Mouse (Mus musculus) limb, embryonic 15.5 days (tissue): ENCODE data around the gene Med9. TPM values are rescaled to one million over a fixed set of nuclear protein-coding genes. Genes with fewer than 3 reads are reported as not detected.

Experiments used
- ATAC-seq: fragments of 200-750 bp; cut with Nextera tagmentation; 2 replicates; pipeline ENCODE4 v1.8.0; 2017; ENCODE audit warnings: low read depth, moderate TSS enrichment; ENCODE audit not compliant: insufficient number of reproducible peaks, low FRiP score, low TSS enrichment
- H3K27ac ChIP-seq: fragments of 300-500 bp; sonication (generic); 2 replicates; pipeline ENCODE4 v1.5.1; 2015; ENCODE audit warnings: moderate library complexity, mild to moderate bottlenecking, inconsistent platforms
- H3K27me3 ChIP-seq: fragments of 300-500 bp; sonication (generic); 2 replicates; pipeline ENCODE4 v1.6.1; 2015; ENCODE audit warnings: inconsistent platforms
- H3K36me3 ChIP-seq: fragments of 300-500 bp; sonication (generic); 2 replicates; pipeline ENCODE4 v1.6.1; 2015; ENCODE audit warnings: inconsistent platforms
- H3K4me1 ChIP-seq: fragments of 300-500 bp; sonication (generic); 2 replicates; pipeline ENCODE4 v1.6.1; 2015; ENCODE audit warnings: inconsistent platforms
- H3K4me2 ChIP-seq: fragments of 300-500 bp; sonication (generic); 2 replicates; pipeline ENCODE4 v1.6.1; 2015; ENCODE audit warnings: mild to moderate bottlenecking, inconsistent platforms
- H3K4me3 ChIP-seq: fragments of 300-500 bp; sonication (generic); 2 replicates; pipeline ENCODE4 v1.5.1; 2015; ENCODE audit warnings: mild to moderate bottlenecking, inconsistent platforms
- H3K9ac ChIP-seq: fragments of 300-500 bp; sonication (generic); 2 replicates; pipeline ENCODE4 v1.6.1; 2015; ENCODE audit warnings: inconsistent platforms
- H3K9me3 ChIP-seq: fragments of 300-500 bp; sonication (generic); 2 replicates; pipeline ENCODE4 v1.6.1; 2016; ENCODE audit warnings: inconsistent platforms
- WGBS: fragments of 180-500 bp; shearing (Covaris S2); methylation state at CpG from one replicate; pipeline ENCODE4 v1.1.7; 2015; 5-methylcytosine and 5-hydroxymethylcytosine counted together
- polyA plus RNA-seq: library from polyadenylated mRNA; unstranded; fragments of >200 nt; fragmentation: Nextera tagmentation; extraction: Ambion mirVana; gene quantifications from 2 replicates; pipeline ENCODE4 v1.2.1, GENCODE M21; 2015

The Med9 gene
- polyA plus RNA-seq, 1 experiment from 2014 or later, result 35.0 TPM

- peaks cover 15% of the 10 kb centered on the region for H3K36me3 ChIP-seq
- H3K4me2 ChIP-seq, result no peak overlapping the region
- H3K27me3 ChIP-seq, result peaks cover 30% of the 10 kb centered on the region
- no peak overlapping the region for H3K27ac ChIP-seq
- H3K4me3 ChIP-seq, result no peak overlapping the region
- 70% methylated on average over 4 of the region's 4 CpGs for WGBS
- no peak for ATAC-seq
- H3K9ac ChIP-seq, result no peak overlapping the region
- no peaks in the 10 kb centered on the region for H3K9me3 ChIP-seq
- H3K4me1 ChIP-seq, result peaks cover 34% of the 10 kb centered on the region
These were observed 18.1 kb downstream of the Med9 start for GRCm38 (mm10) chr11:59966102-59966483.

GRCm38 (mm10) chr11:59967765-59968164 is 19.8 kb downstream of the Med9 start:
- WGBS, result 97% methylated on average over 1 of the region's 1 CpGs
- peaks cover 29% of the 10 kb centered on the region for H3K4me1 ChIP-seq
- H3K27me3 ChIP-seq, result peaks cover 19% of the 10 kb centered on the region
- H3K27ac ChIP-seq, result no peak overlapping the region
- no peak overlapping the region for H3K4me2 ChIP-seq
- ATAC-seq, result no peak
- no peak overlapping the region for H3K9ac ChIP-seq
- no peak overlapping the region for H3K4me3 ChIP-seq
- H3K36me3 ChIP-seq, result peaks cover 1% of the 10 kb centered on the region; the same call in 1 of the 2 replicates
- no peaks in the 10 kb centered on the region for H3K9me3 ChIP-seq

GRCm38 (mm10) chr11:59970780-59971179 is 22.8 kb downstream of the Med9 start:
- Histone ChIP-seq H3K27me3 (no peaks in the 10 kb centered on the region), H3K27ac (no peak overlapping the region)
- ATAC-seq, result no peak

GRCm38 (mm10) chr11:59971691-59972090 is 23.7 kb downstream of the Med9 start:
- Histone ChIP-seq H3K27me3 (no peaks in the 10 kb centered on the region), H3K9me3 (no peaks in the 10 kb centered on the region), H3K4me3 (no peak overlapping the region), H3K27ac (no peak overlapping the region), H3K36me3 (no peaks in the 10 kb centered on the region), H3K4me2 (no peak overlapping the region), H3K4me1 (no peaks in the 10 kb centered on the region), H3K9ac (no peak overlapping the region)
- 49% methylated on average over 2 of the region's 2 CpGs for WGBS
- no peak for ATAC-seq

More at GRCm38 (mm10) chr11:59970780-59971179, 22.8 kb downstream of the Med9 start:
- H3K9me3 ChIP-seq, result no peaks in the 10 kb centered on the region
- no peak overlapping the region for H3K4me3 ChIP-seq
- H3K36me3 ChIP-seq, result no peaks in the 10 kb centered on the region
- H3K4me2 ChIP-seq, result no peak overlapping the region
- WGBS, result 75% methylated on average over 5 of the region's 5 CpGs
- H3K9ac ChIP-seq, result no peak overlapping the region
- H3K4me1 ChIP-seq, result peaks cover 4% of the 10 kb centered on the region; the same call in 1 of the 2 replicates

GRCm38 (mm10) chr11:59973389-59973788 is 25.4 kb downstream of the Med9 start:
- H3K4me3 ChIP-seq, result no peak overlapping the region
- ATAC-seq, result no peak
- H3K27ac ChIP-seq, result no peak overlapping the region
- no peaks in the 10 kb centered on the region for H3K27me3 ChIP-seq
- no peaks in the 10 kb centered on the region for H3K9me3 ChIP-seq
- H3K9ac ChIP-seq, result no peak overlapping the region
- H3K36me3 ChIP-seq, result no peaks in the 10 kb centered on the region
- WGBS, result 81% methylated on average over 5 of the region's 5 CpGs
- no peak overlapping the region for H3K4me2 ChIP-seq
- H3K4me1 ChIP-seq, result no peaks in the 10 kb centered on the region

- Histone ChIP-seq H3K4me1 (no peaks in the 10 kb centered on the region), H3K27ac (no peak overlapping the region), H3K4me3 (no peak overlapping the region), H3K36me3 (no peaks in the 10 kb centered on the region), H3K4me2 (no peak overlapping the region), H3K9ac (peak overlapping the region; percentile 4; the same call in 1 of the 2 replicates), H3K9me3 (no peaks in the 10 kb centered on the region), H3K27me3 (no peaks in the 10 kb centered on the region)
- WGBS, result 63% methylated on average over 10 of the region's 10 CpGs
- ATAC-seq, result no peak
These were observed 27.2 kb downstream of the Med9 start for GRCm38 (mm10) chr11:59975241-59975640.

GRCm38 (mm10) chr11:59977831-59978230 is 29.8 kb downstream of the Med9 start:
- no peak overlapping the region for H3K4me3 ChIP-seq
- ATAC-seq, result no peak
- H3K9me3 ChIP-seq, result no peaks in the 10 kb centered on the region
- no peak overlapping the region for H3K9ac ChIP-seq
- H3K4me1 ChIP-seq, result peaks cover 7% of the 10 kb centered on the region
- WGBS, result 76% methylated on average over 5 of the region's 5 CpGs
- no peaks in the 10 kb centered on the region for H3K27me3 ChIP-seq
- H3K27ac ChIP-seq, result no peak overlapping the region
- H3K4me2 ChIP-seq, result no peak overlapping the region
- H3K36me3 ChIP-seq, result no peaks in the 10 kb centered on the region

GRCm38 (mm10) chr11:59989406-59989805 is 41.4 kb downstream of the Med9 start:
- H3K27ac ChIP-seq, result no peak overlapping the region
- 65% methylated on average over 1 of the region's 1 CpGs for WGBS

GRCm38 (mm10) chr11:59991365-59991764 is 43.4 kb downstream of the Med9 start:
- WGBS, result 63% methylated on average over 8 of the region's 8 CpGs
- Histone ChIP-seq H3K4me2 (no peak overlapping the region), H3K9me3 (no peaks in the 10 kb centered on the region), H3K27me3 (no peaks in the 10 kb centered on the region), H3K4me1 (no peaks in the 10 kb centered on the region), H3K27ac (no peak overlapping the region), H3K9ac (no peak overlapping the region), H3K4me3 (no peak overlapping the region), H3K36me3 (no peaks in the 10 kb centered on the region)
- no peak for ATAC-seq

More at GRCm38 (mm10) chr11:59989406-59989805, 41.4 kb downstream of the Med9 start:
- no peak for ATAC-seq
- no peaks in the 10 kb centered on the region for H3K27me3 ChIP-seq
- H3K36me3 ChIP-seq, result no peaks in the 10 kb centered on the region
- H3K9me3 ChIP-seq, result no peaks in the 10 kb centered on the region
- H3K4me3 ChIP-seq, result no peak overlapping the region
- H3K9ac ChIP-seq, result no peak overlapping the region
- H3K4me2 ChIP-seq, result no peak overlapping the region
- H3K4me1 ChIP-seq, result no peaks in the 10 kb centered on the region

- no peak for ATAC-seq
These were observed 46.3 kb downstream of the Med9 start for GRCm38 (mm10) chr11:59994318-59994717.

GRCm38 (mm10) chr11:60001231-60001980 is 53.4 kb downstream of the Med9 start:
- H3K27me3 ChIP-seq, result no peaks in the 10 kb centered on the region
- H3K36me3 ChIP-seq, result no peaks in the 10 kb centered on the region
- no peak overlapping the region for H3K4me3 ChIP-seq
- no peak overlapping the region for H3K4me2 ChIP-seq
- ATAC-seq, result no peak
- no peak overlapping the region for H3K27ac ChIP-seq
- H3K9ac ChIP-seq, result no peak overlapping the region
- no peaks in the 10 kb centered on the region for H3K9me3 ChIP-seq
- WGBS, result 74% methylated on average over 5 of the region's 5 CpGs
- H3K4me1 ChIP-seq, result no peaks in the 10 kb centered on the region

More at GRCm38 (mm10) chr11:59994318-59994717, 46.3 kb downstream of the Med9 start:
- Histone ChIP-seq H3K36me3 (no peaks in the 10 kb centered on the region), H3K27ac (no peak overlapping the region), H3K4me2 (no peak overlapping the region), H3K9me3 (no peaks in the 10 kb centered on the region), H3K9ac (no peak overlapping the region), H3K4me3 (no peak overlapping the region), H3K27me3 (no peaks in the 10 kb centered on the region), H3K4me1 (no peaks in the 10 kb centered on the region)
- WGBS, result 73% methylated on average over 9 of the region's 9 CpGs

- Histone ChIP-seq H3K36me3 (no peaks in the 10 kb centered on the region), H3K4me1 (no peaks in the 10 kb centered on the region), H3K27me3 (no peaks in the 10 kb centered on the region), H3K9ac (no peak overlapping the region), H3K9me3 (no peaks in the 10 kb centered on the region), H3K4me2 (no peak overlapping the region), H3K27ac (no peak overlapping the region), H3K4me3 (no peak overlapping the region)
- WGBS, result 81% methylated on average over 8 of the region's 8 CpGs
- no peak for ATAC-seq
These were observed 55.8 kb downstream of the Med9 start for GRCm38 (mm10) chr11:60003811-60004210.
